Mouse (Mus musculus) heart, embryonic 10.5 days (tissue): ENCODE results near the gene Ndc1. TPM values are rescaled to one million over a fixed set of nuclear protein-coding genes. Genes with fewer than 3 reads are reported as not detected.

Experiments used
- DNase-seq: peaks from one replicate; pipeline ENCODE4 v3.0.0-alpha.2; 2017; ENCODE audit warnings: low spot score
- H3K27ac ChIP-seq: fragments of 300-500 bp; sonication (generic); 2 replicates; pipeline ENCODE4 v1.5.1; 2016; ENCODE audit warnings: mild to moderate bottlenecking
- H3K27me3 ChIP-seq: fragments of 300-500 bp; sonication (generic); 2 replicates; pipeline ENCODE4 v1.6.1; 2016; ENCODE audit warnings: mild to moderate bottlenecking; ENCODE audit not compliant: poor library complexity, insufficient read depth, severe bottlenecking
- H3K36me3 ChIP-seq: fragments of 300-500 bp; sonication (generic); 2 replicates; pipeline ENCODE4 v1.6.1; 2016; ENCODE audit warnings: mild to moderate bottlenecking, moderate library complexity
- H3K4me1 ChIP-seq: fragments of 300-500 bp; sonication (generic); 2 replicates; pipeline ENCODE4 v1.6.1; 2016; ENCODE audit warnings: mild to moderate bottlenecking
- H3K4me3 ChIP-seq: fragments of 300-500 bp; sonication (generic); 2 replicates; pipeline ENCODE4 v1.5.1; 2016; ENCODE audit warnings: mild to moderate bottlenecking, moderate library complexity
- H3K9me3 ChIP-seq: fragments of 300-500 bp; sonication (generic); 2 replicates; pipeline ENCODE4 v1.6.1; 2016; ENCODE audit warnings: mild to moderate bottlenecking, moderate library complexity
- WGBS: fragments of 180-500 bp; shearing (Covaris S2); methylation state at CpG from one replicate; pipeline ENCODE4 v1.1.7; 2016; 5-methylcytosine and 5-hydroxymethylcytosine counted together
- polyA plus RNA-seq: library from polyadenylated mRNA; unstranded; fragments of >200 nt; fragmentation: Nextera tagmentation; extraction: Ambion mirVana; gene quantifications from 2 replicates; pipeline ENCODE4 v1.2.1, GENCODE M21; 2016

The Ndc1 gene
- 38.1 and 39.3 TPM in 2 replicates for polyA plus RNA-seq

DNA sequence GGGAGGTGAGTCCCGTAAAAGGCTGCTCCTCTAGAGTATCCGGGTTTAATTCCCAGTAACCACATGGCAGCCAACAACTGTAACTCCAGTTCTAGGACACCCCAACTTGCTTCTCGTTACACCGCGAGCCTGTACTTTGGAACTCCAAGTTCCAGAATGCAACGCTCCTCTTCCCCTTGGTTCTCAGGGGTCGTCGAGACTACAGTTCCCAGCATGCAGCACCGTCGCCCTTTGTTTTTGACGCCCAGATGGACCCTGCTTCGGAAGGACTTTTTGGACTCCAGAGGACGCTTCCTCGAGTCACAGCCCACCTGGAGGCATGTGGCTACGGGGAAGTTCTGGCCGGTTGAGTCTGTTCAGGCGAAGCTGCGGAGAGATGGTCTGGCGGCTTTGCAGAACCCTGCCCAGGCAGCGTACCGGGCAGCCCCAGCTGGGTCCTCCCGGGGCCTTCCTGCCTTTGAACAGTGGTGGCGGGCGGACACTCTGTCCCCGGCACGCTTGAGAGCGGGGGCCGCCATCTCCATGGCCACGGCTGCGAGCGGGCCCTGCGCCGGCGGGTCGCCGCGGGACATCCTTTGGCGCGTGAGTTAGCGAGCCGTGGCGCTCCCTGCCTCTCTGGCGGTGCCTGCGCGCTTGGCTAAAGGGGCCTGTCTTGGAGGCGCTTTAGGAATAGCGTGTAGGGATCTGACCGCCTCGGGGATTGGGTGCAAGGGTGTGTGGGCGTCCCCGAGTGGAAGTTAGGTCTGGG, at the start of gene Ndc1:
Gene Ndc1, plus strand, starts transcription at position 218 of the 748 bp plus-strand sequence.
- Histone ChIP-seq H3K36me3 (peaks cover 31% of the 10 kb centered on the region), H3K4me1 (peaks cover 11% of the 10 kb centered on the region; the same call in 1 of the 2 replicates), H3K27ac (peak within 1 kb of the TSS; percentile 99), H3K27me3 (no peaks in the 10 kb centered on the region), H3K9me3 (no peaks in the 10 kb centered on the region), H3K4me3 (peak within 1 kb of the TSS; percentile 81)
- under 1% methylated on average over 51 of the region's 51 CpGs for WGBS
- peak; percentile 96 for DNase-seq

GRCm38 (mm10) chr4:107318646-107319045, 48.9 kb upstream of the Ndc1 start:
- H3K27ac ChIP-seq = no peak overlapping the region
- DNase-seq = no peak
- WGBS = 83% methylated on average over 8 of the region's 8 CpGs
- H3K27me3 ChIP-seq = no peaks in the 10 kb centered on the region
- H3K36me3 ChIP-seq = peaks cover 50% of the 10 kb centered on the region
- H3K4me1 ChIP-seq = peaks cover 6% of the 10 kb centered on the region
- H3K4me3 ChIP-seq = no peak overlapping the region
- no peaks in the 10 kb centered on the region for H3K9me3 ChIP-seq

DNA sequence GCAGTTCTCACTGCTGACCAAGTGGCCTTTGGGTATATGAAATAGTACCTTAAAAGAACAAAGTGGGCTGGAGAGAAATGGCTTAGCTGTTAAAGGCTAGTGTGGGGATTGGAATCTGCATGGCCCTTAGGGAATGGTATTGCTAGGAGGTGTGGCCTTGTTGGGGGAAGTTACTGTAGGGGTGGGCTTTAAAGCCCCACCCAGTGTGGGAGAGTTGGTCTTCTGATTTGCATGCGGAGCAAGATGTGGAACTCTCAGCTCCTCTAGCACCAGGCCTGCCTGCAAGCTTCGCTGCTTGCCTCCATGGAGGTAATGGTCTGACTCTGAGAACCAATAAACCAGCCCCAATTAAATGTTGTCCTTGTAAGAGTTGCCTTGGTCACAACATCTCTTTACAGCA, 46.5 kb upstream of the Ndc1 start:
- peaks cover 50% of the 10 kb centered on the region for H3K36me3 ChIP-seq
- 64% methylated on average over 2 of the region's 2 CpGs for WGBS
- H3K9me3 ChIP-seq = no peaks in the 10 kb centered on the region

GRCm38 (mm10) chr4:107323113-107323512, 44.5 kb upstream of the Ndc1 start:
- Histone ChIP-seq H3K36me3 (peaks cover 57% of the 10 kb centered on the region), H3K4me1 (no peaks in the 10 kb centered on the region), H3K9me3 (no peaks in the 10 kb centered on the region), H3K27me3 (no peaks in the 10 kb centered on the region), H3K4me3 (no peak overlapping the region), H3K27ac (no peak overlapping the region)
- DNase-seq = no peak
- 81% methylated on average over 2 of the region's 2 CpGs for WGBS

More for the DNA sequence above, 46.5 kb upstream of the Ndc1 start:
- H3K4me3 ChIP-seq = no peak overlapping the region
- H3K27ac ChIP-seq = no peak overlapping the region
- no peaks in the 10 kb centered on the region for H3K27me3 ChIP-seq
- DNase-seq = no peak
- no peaks in the 10 kb centered on the region for H3K4me1 ChIP-seq

- no peak overlapping the region for H3K27ac ChIP-seq
- 95% methylated on average over 8 of the region's 8 CpGs for WGBS
Measured at GRCm38 (mm10) chr4:107328530-107328929, 39.1 kb upstream of the Ndc1 start.

DNA sequence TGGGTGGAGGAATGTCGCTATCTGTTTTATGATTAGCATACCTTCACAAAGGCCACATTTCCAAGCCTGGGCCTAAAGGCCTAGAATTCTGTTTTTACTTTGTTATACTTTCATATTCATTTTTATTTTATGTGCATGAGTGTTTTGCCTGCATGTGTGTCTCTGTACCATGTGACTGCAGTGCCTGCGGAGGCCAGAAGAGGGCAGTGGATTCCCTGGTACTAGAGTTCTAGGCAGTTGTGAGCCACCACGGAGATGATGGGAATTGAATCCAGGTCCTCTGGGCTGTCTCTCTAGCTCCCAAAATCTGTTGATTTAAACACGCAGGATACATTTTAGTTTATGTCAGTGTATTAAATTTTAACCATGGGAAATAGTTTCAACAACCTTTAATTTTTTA, 34.1 kb upstream of the Ndc1 start:
- 0 out of 2 replicates have a peak, but pooled peaks cover 6% of the 10 kb centered on the region for H3K36me3 ChIP-seq
- no peak overlapping the region for H3K4me3 ChIP-seq
- no peak overlapping the region for H3K27ac ChIP-seq
- no peaks in the 10 kb centered on the region for H3K9me3 ChIP-seq
- 92% methylated on average over 4 of the region's 4 CpGs for WGBS
- no peak for DNase-seq
- H3K27me3 ChIP-seq = no peaks in the 10 kb centered on the region
- H3K4me1 ChIP-seq = no peaks in the 10 kb centered on the region

More at GRCm38 (mm10) chr4:107328530-107328929, 39.1 kb upstream of the Ndc1 start:
- peaks cover 21% of the 10 kb centered on the region for H3K36me3 ChIP-seq
- no peaks in the 10 kb centered on the region for H3K4me1 ChIP-seq
- H3K9me3 ChIP-seq = no peaks in the 10 kb centered on the region
- no peak for DNase-seq
- H3K27me3 ChIP-seq = no peaks in the 10 kb centered on the region
- no peak overlapping the region for H3K4me3 ChIP-seq

DNA sequence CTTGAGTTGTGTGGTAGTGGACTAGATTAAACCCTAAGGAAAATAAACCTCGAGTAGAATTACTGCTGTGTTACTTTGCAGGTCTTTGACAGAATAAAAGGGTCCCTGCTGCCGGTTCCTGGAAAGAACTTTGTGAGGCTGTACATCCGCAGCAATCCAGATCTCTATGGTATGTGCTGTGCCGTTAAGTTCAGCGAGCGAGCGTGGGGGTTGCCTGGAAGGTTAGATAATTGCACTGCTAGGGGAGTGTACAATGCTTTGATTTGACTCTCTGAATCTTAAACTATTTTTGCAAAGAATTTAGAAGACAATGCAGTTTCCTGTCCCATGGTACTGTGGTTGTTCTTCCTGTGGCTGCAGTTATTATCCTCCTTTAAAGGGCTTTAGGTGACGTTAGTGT, 31.2 kb upstream of the Ndc1 start:
- no peaks in the 10 kb centered on the region for H3K9me3 ChIP-seq
- H3K27ac ChIP-seq = no peak overlapping the region
- H3K36me3 ChIP-seq = 0 out of 2 replicates have a peak, but pooled peaks cover 10% of the 10 kb centered on the region
- DNase-seq = no peak
- no peak overlapping the region for H3K4me3 ChIP-seq
- H3K4me1 ChIP-seq = no peaks in the 10 kb centered on the region
- WGBS = 68% methylated on average over 8 of the region's 8 CpGs
- no peaks in the 10 kb centered on the region for H3K27me3 ChIP-seq

- no peak for DNase-seq
- Histone ChIP-seq H3K4me1 (no peaks in the 10 kb centered on the region), H3K27ac (no peak overlapping the region), H3K36me3 (peaks cover 13% of the 10 kb centered on the region; the same call in 1 of the 2 replicates), H3K9me3 (no peaks in the 10 kb centered on the region), H3K27me3 (no peaks in the 10 kb centered on the region), H3K4me3 (no peak overlapping the region)
- WGBS = 85% methylated on average over 5 of the region's 5 CpGs
Measured at GRCm38 (mm10) chr4:107337455-107337854, 30.1 kb upstream of the Ndc1 start.

- no peak for DNase-seq
- H3K36me3 ChIP-seq = peaks cover 22% of the 10 kb centered on the region; the same call in 1 of the 2 replicates
- H3K27ac ChIP-seq = no peak overlapping the region
- no peak overlapping the region for H3K4me3 ChIP-seq
- no peaks in the 10 kb centered on the region for H3K27me3 ChIP-seq
- WGBS = 71% methylated on average over 5 of the region's 5 CpGs
- no peaks in the 10 kb centered on the region for H3K4me1 ChIP-seq
- H3K9me3 ChIP-seq = no peaks in the 10 kb centered on the region
Measured at GRCm38 (mm10) chr4:107341354-107341753, 26.2 kb upstream of the Ndc1 start.

DNA sequence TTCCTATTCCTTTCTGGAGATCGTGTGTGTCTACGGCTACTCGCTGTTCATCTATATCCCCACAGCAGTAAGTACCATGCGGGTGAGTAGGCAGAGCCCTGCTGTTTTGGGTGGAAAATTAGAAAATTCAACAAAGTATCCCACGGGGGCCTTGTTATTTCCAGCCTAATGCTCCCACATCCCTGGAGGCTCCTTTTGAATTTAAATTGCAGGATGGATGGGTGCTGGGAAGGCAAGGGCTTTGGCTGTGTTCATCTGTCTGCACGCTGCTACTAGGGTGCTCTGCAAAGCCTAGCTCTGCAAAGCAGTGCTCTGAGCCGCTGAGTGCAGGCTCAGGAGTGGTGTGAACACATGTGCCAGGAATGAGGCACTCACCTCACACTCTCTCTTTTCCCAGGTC, 23.0 kb upstream of the Ndc1 start:
- no peak overlapping the region for H3K27ac ChIP-seq
- H3K4me1 ChIP-seq = peaks cover 7% of the 10 kb centered on the region; the same call in 1 of the 2 replicates
- peaks cover 22% of the 10 kb centered on the region; the same call in 1 of the 2 replicates for H3K36me3 ChIP-seq
- H3K9me3 ChIP-seq = no peaks in the 10 kb centered on the region
- WGBS = 82% methylated on average over 7 of the region's 7 CpGs
- H3K27me3 ChIP-seq = no peaks in the 10 kb centered on the region
- no peak overlapping the region for H3K4me3 ChIP-seq
- DNase-seq = no peak

DNA sequence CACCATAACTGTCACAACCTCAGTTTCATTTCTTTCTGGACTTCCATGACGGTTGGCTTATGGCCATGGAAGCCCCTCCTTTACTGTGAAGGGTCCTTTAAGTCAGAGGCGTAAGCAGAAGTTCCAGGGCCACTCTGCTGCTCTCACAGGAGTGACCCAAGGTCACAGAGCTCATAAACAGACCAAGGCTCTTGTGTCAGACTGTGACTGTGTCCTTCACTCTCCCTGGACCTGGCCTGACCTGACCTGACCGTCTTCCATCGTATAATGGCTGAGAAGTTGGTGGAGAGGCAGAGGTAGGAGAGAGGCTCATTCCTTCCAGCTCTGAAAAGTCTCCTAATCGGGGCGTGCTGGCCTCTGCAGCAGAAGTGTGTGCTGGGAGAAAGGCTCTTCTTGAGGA, 20.4 kb upstream of the Ndc1 start:
- H3K36me3 ChIP-seq = peaks cover 26% of the 10 kb centered on the region
- H3K27ac ChIP-seq = no peak overlapping the region
- DNase-seq = no peak
- 79% methylated on average over 6 of the region's 6 CpGs for WGBS
- no peaks in the 10 kb centered on the region for H3K9me3 ChIP-seq
- H3K4me3 ChIP-seq = no peak overlapping the region
- no peaks in the 10 kb centered on the region for H3K27me3 ChIP-seq
- peaks cover 7% of the 10 kb centered on the region; the same call in 1 of the 2 replicates for H3K4me1 ChIP-seq

DNA sequence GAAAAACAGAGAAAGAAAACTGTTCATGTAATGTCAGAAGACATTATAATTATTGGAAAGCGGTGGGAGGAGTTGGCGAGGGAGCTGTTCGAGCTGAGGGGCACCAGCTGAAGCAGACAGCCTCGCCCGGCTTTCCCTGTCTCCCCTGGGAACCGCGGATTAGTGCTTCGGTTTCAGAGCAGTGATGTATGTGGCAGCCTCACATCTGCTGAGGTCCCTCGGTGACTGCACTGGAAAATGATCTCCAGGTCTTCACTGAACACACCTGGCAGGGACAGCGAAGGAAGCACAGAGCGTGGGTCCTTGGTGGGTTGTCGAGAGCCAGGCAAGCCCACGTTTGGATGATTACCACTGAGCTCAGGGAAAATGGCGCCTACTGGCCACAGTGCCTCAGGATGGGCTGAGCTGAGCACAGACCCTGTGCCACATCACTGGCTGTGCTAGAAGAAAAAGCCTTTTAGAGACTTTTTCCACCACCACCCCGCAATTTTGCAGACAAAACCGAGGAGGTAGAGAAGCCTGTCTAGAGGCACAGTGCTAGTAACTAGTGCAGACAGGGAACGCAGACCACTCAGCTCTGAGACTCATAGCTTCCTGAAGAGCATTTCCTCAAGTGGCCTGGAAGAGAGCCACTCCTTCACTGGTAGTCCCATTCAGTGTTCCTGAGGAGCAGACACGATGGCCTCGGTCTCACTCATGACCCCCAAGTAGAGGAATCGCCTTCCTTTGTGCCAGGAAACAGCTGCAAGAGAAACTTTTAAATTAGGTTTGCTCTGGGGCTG, 18.9 kb upstream of the Ndc1 start:
- H3K27ac ChIP-seq = no peak overlapping the region

More for the DNA sequence above, 18.9 kb upstream of the Ndc1 start:
- no peak overlapping the region for H3K4me3 ChIP-seq
- H3K9me3 ChIP-seq = no peaks in the 10 kb centered on the region
- peaks cover 26% of the 10 kb centered on the region for H3K36me3 ChIP-seq
- DNase-seq = no peak
- H3K4me1 ChIP-seq = peaks cover 7% of the 10 kb centered on the region; the same call in 1 of the 2 replicates
- H3K27me3 ChIP-seq = no peaks in the 10 kb centered on the region
- 72% methylated on average over 20 of the region's 20 CpGs for WGBS
